Mouse (Mus musculus) forebrain, embryonic 10.5 days (tissue): ENCODE data around the gene Elac2. TPM values are rescaled to one million over a fixed set of nuclear protein-coding genes. Genes with fewer than 3 reads are reported as not detected.

Source experiments
- DNase-seq: peaks from one replicate; pipeline ENCODE4 v3.0.0-alpha.2; 2017; ENCODE audit warnings: low spot score; ENCODE audit errors: extremely low spot score
- H3K27ac ChIP-seq: fragments of 300-500 bp; sonication (generic); 2 replicates; pipeline ENCODE4 v1.5.1; 2016; ENCODE audit warnings: mild to moderate bottlenecking
- H3K27me3 ChIP-seq: fragments of 300-500 bp; sonication (generic); 2 replicates; pipeline ENCODE4 v1.6.1; 2016; ENCODE audit warnings: mild to moderate bottlenecking; ENCODE audit not compliant: poor library complexity, severe bottlenecking
- H3K36me3 ChIP-seq: fragments of 300-500 bp; sonication (generic); replicated peaks from 2 replicates; pipeline ENCODE4 v1.6.1; 2016; ENCODE audit warnings: mild to moderate bottlenecking, moderate library complexity
- H3K4me1 ChIP-seq: fragments of 300-500 bp; sonication (generic); 2 replicates; pipeline ENCODE4 v1.6.1; 2016
- H3K4me3 ChIP-seq: fragments of 300-500 bp; sonication (generic); 2 replicates; pipeline ENCODE4 v1.5.1; 2016; ENCODE audit warnings: mild to moderate bottlenecking, moderate library complexity
- H3K9me3 ChIP-seq: fragments of 300-500 bp; sonication (generic); 2 replicates; pipeline ENCODE4 v1.6.1; 2016; ENCODE audit warnings: mild to moderate bottlenecking, moderate library complexity
- WGBS: fragments of 180-500 bp; shearing (Covaris S2); methylation state at CpG from one replicate; pipeline ENCODE4 v1.1.7; 2016; 5-methylcytosine and 5-hydroxymethylcytosine counted together
- polyA plus RNA-seq: library from polyadenylated mRNA; unstranded; fragments of >200 nt; fragmentation: Nextera tagmentation; extraction: Ambion mirVana; gene quantifications from 2 replicates; pipeline ENCODE4 v1.2.1, GENCODE M21; 2016

Elac2 gene
- polyA plus RNA-seq, 1 experiment from 2014 or later, result 40.3 TPM

GRCm38 (mm10) chr11:65032221-65032620 lies 53.4 kb downstream of the Elac2 start:
- no peak for DNase-seq
- WGBS, result 91% methylated on average over 7 of the region's 7 CpGs
- Histone ChIP-seq H3K9me3 (no peaks in the 10 kb centered on the region), H3K36me3 (no peaks in the 10 kb centered on the region), H3K4me1 (no peaks in the 10 kb centered on the region), H3K27me3 (no peaks in the 10 kb centered on the region), H3K4me3 (no peak overlapping the region), H3K27ac (no peak overlapping the region)

GRCm38 (mm10) chr11:65038996-65039395 lies 60.2 kb downstream of the Elac2 start:
- Histone ChIP-seq H3K9me3 (no peaks in the 10 kb centered on the region), H3K27ac (no peak overlapping the region), H3K4me1 (peaks cover 24% of the 10 kb centered on the region), H3K27me3 (no peaks in the 10 kb centered on the region), H3K36me3 (no peaks in the 10 kb centered on the region), H3K4me3 (no peak overlapping the region)
- DNase-seq, result no peak
- whole genome bisulfite sequencing, result 64% methylated on average over 2 of the region's 2 CpGs

- WGBS, result 67% methylated on average over 12 of the region's 12 CpGs
- Histone ChIP-seq H3K36me3 (no peaks in the 10 kb centered on the region), H3K27me3 (no peaks in the 10 kb centered on the region)
Observed at GRCm38 (mm10) chr11:65039517-65040095, 60.8 kb downstream of the Elac2 start.

GRCm38 (mm10) chr11:65040556-65040955 lies 61.7 kb downstream of the Elac2 start:
- H3K9me3 ChIP-seq, result no peaks in the 10 kb centered on the region
- H3K27me3 ChIP-seq, result no peaks in the 10 kb centered on the region
- no peak overlapping the region for H3K4me3 ChIP-seq
- H3K36me3 ChIP-seq, result no peaks in the 10 kb centered on the region
- WGBS, result 83% methylated on average over 6 of the region's 6 CpGs
- peaks cover 24% of the 10 kb centered on the region for H3K4me1 ChIP-seq
- DNase-seq, result no peak
- H3K27ac ChIP-seq, result no peak overlapping the region

More at GRCm38 (mm10) chr11:65039517-65040095, 60.8 kb downstream of the Elac2 start:
- no peak for DNase-seq
- Histone ChIP-seq H3K9me3 (no peaks in the 10 kb centered on the region), H3K4me1 (peaks cover 24% of the 10 kb centered on the region), H3K4me3 (no peak overlapping the region), H3K27ac (peak overlapping the region; percentile 26; the same call in 1 of the 2 replicates)

- Histone ChIP-seq H3K9me3 (no peaks in the 10 kb centered on the region), H3K27ac (no peak overlapping the region), H3K4me3 (no peak overlapping the region), H3K4me1 (0 out of 2 replicates have a peak, but pooled peaks cover 7% of the 10 kb centered on the region), H3K36me3 (no peaks in the 10 kb centered on the region), H3K27me3 (no peaks in the 10 kb centered on the region)
- WGBS, result 91% methylated on average over 7 of the region's 7 CpGs
- DNase-seq, result no peak
Observed at GRCm38 (mm10) chr11:65049090-65049489, 70.3 kb downstream of the Elac2 start.

GRCm38 (mm10) chr11:65050819-65051218 lies 72.0 kb downstream of the Elac2 start:
- no peaks in the 10 kb centered on the region for H3K9me3 ChIP-seq
- no peaks in the 10 kb centered on the region for H3K27me3 ChIP-seq
- no peaks in the 10 kb centered on the region for H3K36me3 ChIP-seq
- H3K4me3 ChIP-seq, result no peak overlapping the region
- H3K27ac ChIP-seq, result no peak overlapping the region
- DNase-seq, result no peak
- H3K4me1 ChIP-seq, result 0 out of 2 replicates have a peak, but pooled peaks cover 7% of the 10 kb centered on the region
- 90% methylated on average over 5 of the region's 5 CpGs for WGBS

Other genes starting within 250 kb of the Elac2 start
- gene 1700086D15Rik, start 180.9 kb downstream of the Elac2 start, polyA plus RNA-seq, result not detected in 2 replicates
- gene Arhgap44, start 183.9 kb downstream of the Elac2 start, polyA plus RNA-seq, result 3.4 and 3.9 TPM in 2 replicates